Mouse (Mus musculus): ENCODE data around the gene S1pr2. TPM values are rescaled to one million over a fixed set of nuclear protein-coding genes. Genes with fewer than 3 reads are reported as not detected.

The S1pr2 gene
- total RNA-seq (2012; rRNA removed) (6.4 and 6.6 TPM in 2 replicates), polyA plus RNA-seq (2012; ENCODE audit: insufficient read depth in 1 of 2, insufficient read length in 2 of 2, low read depth in 1 of 2, low replicate concordance in 2 of 2, missing spikeins in 1 of 2) (10 to 100 TPM in 1 of 2 experiments, not detected in 1; 27.4 TPM)

DNA sequence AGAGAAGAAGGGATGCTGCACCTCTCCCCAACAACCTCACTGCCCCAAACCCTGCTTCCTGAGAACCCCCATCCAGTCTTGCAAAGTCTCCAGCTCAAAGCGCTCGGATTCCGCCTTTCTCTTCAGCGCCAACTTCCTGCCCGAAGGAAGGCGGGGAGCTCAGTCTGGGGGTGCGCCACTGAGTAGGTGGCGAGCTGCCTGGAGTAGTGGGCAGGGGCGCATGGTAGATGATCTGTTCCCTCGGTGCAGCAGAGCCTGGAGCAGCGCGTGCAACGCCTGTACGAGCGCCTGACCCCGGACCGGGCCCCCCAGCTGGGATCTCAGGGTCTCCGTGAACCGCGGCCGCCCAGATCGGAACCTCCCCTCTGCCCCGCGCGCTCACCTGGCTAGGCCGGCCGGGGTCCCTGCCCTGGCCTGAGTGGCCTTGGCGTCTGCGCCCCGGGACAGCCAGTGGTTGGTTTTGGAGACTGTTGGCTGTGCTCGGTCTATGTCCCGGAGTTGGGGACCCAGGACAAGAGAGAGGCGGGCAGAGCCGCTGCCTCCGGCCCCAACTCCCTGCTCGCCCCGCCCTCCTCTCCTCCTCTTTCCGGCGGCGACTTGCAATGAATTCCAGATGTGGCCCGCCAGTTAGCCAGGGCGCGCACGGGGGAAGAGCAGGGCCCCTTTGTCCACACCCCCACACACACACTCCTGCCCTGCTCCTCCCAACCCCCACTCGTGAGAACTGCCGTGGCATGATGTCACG lies at the start of gene S1pr2:
S1pr2 (minus strand) TSS at position 566 of the 745 bp plus-strand sequence.
- peaks cover 3% of the 10 kb centered on the region in 2 experiments; a peak in 3 of 4 replicates for H3K27me3 ChIP-seq (ENCODE audit: control insufficient read depth in 1 of 2, insufficient read depth in 2 of 2, low read length in 2 of 2)
- H3K79me2 ChIP-seq (ENCODE audit: control insufficient read depth, insufficient read depth, low read length, poor library complexity): no peaks in the 10 kb centered on the region; the same call in 1 of the 2 replicates
- H3K36me3 ChIP-seq (ENCODE audit: control insufficient read depth in 1 of 2, insufficient read depth in 2 of 2, low read length in 2 of 2): peaks cover 0 to 11% of the 10 kb centered on the region in 2 experiments; a peak in 2 of 4 replicates
- peak within 1 kb of the TSS; percentile 74 for H3K9ac ChIP-seq (ENCODE audit: control insufficient read depth, low read depth, low read length, poor library complexity, severe bottlenecking)
- peak within 1 kb of the TSS; percentile 15; the same call in 1 of the 2 replicates for H3K27ac ChIP-seq (ENCODE audit: control insufficient read depth, low read depth, low read length)
- H3K9me3 ChIP-seq (replicated peaks; ENCODE audit: insufficient read depth, low read length): no peaks in the 10 kb centered on the region
- peak; percentile 66 for TF ChIP-seq NELFE (IDR thresholded peaks at IDR 0.05; ENCODE audit: low read depth, low read length)
- TF ChIP-seq POLR2A (IDR thresholded peaks at IDR 0.05; ENCODE audit: control insufficient read depth in 1 of 2, insufficient read depth in 1 of 2, low read depth in 1 of 2, low read length in 2 of 2, poor library complexity in 1 of 2): peak in 1 of 2 experiments; percentile 81; a peak in 2 of 4 replicates
- 0 out of 2 replicates have a peak, but pooled peaks have one; percentile 2 for TF ChIP-seq GATA1 (IDR thresholded peaks at IDR 0.05; ENCODE audit: low read depth, low read length)
- TF ChIP-seq USF1 (IDR thresholded peaks at IDR 0.05; ENCODE audit: low read depth, low read length): no peak; the same call in 1 of the 2 replicates
- TF ChIP-seq ZMIZ1 (IDR thresholded peaks at IDR 0.05; ENCODE audit: low read depth, low read length): peak; percentile 39; the same call in 1 of the 2 replicates
- 0 out of 2 replicates have a peak, but pooled peaks have one; percentile 63 for TF ChIP-seq RCOR1 (IDR thresholded peaks at IDR 0.05; ENCODE audit: low read depth, low read length)
- peak; percentile 0; the same call in 1 of the 2 replicates for TF ChIP-seq SMC3 (IDR thresholded peaks at IDR 0.05; ENCODE audit: low read depth, low read length)
- peak; percentile 91; the same call in 1 of the 2 replicates for TF ChIP-seq ETS1 (IDR thresholded peaks at IDR 0.05; ENCODE audit: low read depth, low read length)
- peak; percentile 40; the same call in 1 of the 2 replicates for TF ChIP-seq MAX (IDR thresholded peaks at IDR 0.05; ENCODE audit: low read length)
- peak; percentile 66 for TF ChIP-seq MAZ (IDR thresholded peaks at IDR 0.05; ENCODE audit: low read depth, low read length)
- TF ChIP-seq EP300 (IDR thresholded peaks at IDR 0.05; ENCODE audit: low read depth in 1 of 2, low read length in 2 of 2): peak; percentile 45 to 48; a peak in 3 of 4 replicates
- TF ChIP-seq BHLHE40 (IDR thresholded peaks at IDR 0.05; ENCODE audit: borderline replicate concordance, low read depth, low read length): no peak
- TF ChIP-seq ZC3H11A (IDR thresholded peaks at IDR 0.05; ENCODE audit: low read depth, low read length): 0 out of 2 replicates have a peak, but pooled peaks have one; percentile 5
- TF ChIP-seq MXI1 (IDR thresholded peaks at IDR 0.05; ENCODE audit: low read depth, low read length): peak; percentile 19; the same call in 1 of the 2 replicates
- peak; percentile 44; the same call in 1 of the 2 replicates for TF ChIP-seq HCFC1 (IDR thresholded peaks at IDR 0.05; ENCODE audit: low read depth, low read length)
- peak; percentile 64; the same call in 1 of the 2 replicates for TF ChIP-seq ZKSCAN1 (IDR thresholded peaks at IDR 0.05; ENCODE audit: low read depth, low read length)
- TF ChIP-seq SIN3A (IDR thresholded peaks at IDR 0.05; ENCODE audit: low read length): peak; percentile 76
- TF ChIP-seq JUND (IDR thresholded peaks at IDR 0.05; ENCODE audit: low read depth, low read length): no peak
- peak; percentile 73 for TF ChIP-seq ELF1 (IDR thresholded peaks at IDR 0.05; ENCODE audit: low read depth, low read length)
- peak; percentile 27; the same call in 1 of the 2 replicates for TF ChIP-seq TCF12 (IDR thresholded peaks at IDR 0.05; ENCODE audit: low read depth, low read length)
- TF ChIP-seq USF2 (IDR thresholded peaks at IDR 0.05; ENCODE audit: borderline replicate concordance in 1 of 2, insufficient read depth in 1 of 2, low read depth in 1 of 2, low read length in 2 of 2): no peak
- no peak for TF ChIP-seq KAT2A (conservative IDR thresholded peaks at IDR 0.05; ENCODE audit: low read depth, low read length)
- TF ChIP-seq MYC (IDR thresholded peaks at IDR 0.05; ENCODE audit: low read depth, low read length): 0 out of 2 replicates have a peak, but pooled peaks have one; percentile 17
- peak; percentile 46; the same call in 1 of the 2 replicates for TF ChIP-seq E2F4 (IDR thresholded peaks at IDR 0.05; ENCODE audit: borderline replicate concordance, low read depth, low read length)
- H3K4me1 ChIP-seq (ENCODE audit: control insufficient read depth in 1 of 2, insufficient read depth in 2 of 2, low read length in 2 of 2): peaks cover 8 to 36% of the 10 kb centered on the region in 2 experiments
- peak within 1 kb of the TSS; percentile 64 to 73 for H3K4me3 ChIP-seq (ENCODE audit: control insufficient read depth in 1 of 2, insufficient read depth in 1 of 2, low read depth in 2 of 2, low read length in 2 of 2)
- peak; percentile 95 for DNase-seq (ENCODE audit: low read depth, low spot score)

Measured in MEL (cell line).